ENCODE assay signal across 8 mouse cellular contexts in the genomic region with DNA sequence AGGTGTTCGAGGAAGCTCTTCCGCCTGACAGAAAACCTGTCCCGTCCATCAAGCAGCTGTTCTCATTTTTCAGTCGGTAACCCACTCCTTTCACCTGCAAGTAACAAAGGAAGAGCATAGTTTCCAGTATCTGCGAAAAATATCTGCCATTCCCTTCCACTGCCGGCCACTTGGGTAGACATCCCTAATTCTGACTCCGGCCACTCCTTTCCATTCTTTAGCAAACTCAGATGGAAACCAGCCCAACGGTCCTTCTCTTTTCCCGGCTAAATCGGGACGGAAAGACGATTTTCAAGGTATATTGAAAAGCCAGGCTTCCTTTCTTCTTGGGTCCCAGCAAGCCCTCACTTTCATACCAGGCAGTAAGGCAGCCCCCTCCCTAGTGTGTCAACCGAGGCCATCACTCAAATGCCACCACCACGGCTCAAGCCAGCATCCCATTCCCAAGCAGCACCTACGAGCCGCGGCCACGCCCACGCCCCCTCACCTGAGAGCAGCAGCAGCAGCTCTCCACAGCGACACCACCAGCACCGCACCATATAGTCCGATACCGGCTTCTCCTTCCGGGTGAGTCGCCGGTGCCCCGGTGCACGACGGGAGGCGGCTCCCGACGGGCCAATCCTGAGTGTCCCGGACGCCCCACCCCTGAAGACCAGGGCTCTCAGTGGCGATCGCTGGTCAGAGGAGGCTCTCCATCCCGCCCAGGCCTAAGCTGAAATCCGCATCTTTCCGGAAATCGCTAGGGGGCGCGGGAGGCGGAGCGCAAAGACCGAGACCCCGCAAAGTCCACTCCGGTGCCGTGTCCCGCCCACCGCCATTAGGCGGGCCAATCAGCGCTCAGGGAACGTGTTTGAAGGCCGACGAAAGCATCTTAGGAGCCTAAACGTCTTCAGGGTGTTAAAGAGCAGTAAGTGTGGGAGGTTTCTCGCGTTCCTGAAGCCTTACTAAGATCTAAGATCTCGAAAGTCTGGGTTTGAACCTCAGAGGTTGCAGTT. TPM values are rescaled to one million over a fixed set of nuclear protein-coding genes. Genes with fewer than 3 reads are reported as not detected.
DNase-seq lines count a peak whose midpoint lies in the region; ATAC-seq lines count a peak whose summit lies in the region.

A gene (minus strand): TSS at position 592 of the 995 bp plus-strand sequence.

- peak within 1 kb of the TSS; percentile 88 for H3K4me2 ChIP-seq in hindbrain, embryonic 14.5 days (replicated peaks)

- ATAC-seq in hindbrain, embryonic 14.5 days (ENCODE audit: low FRiP score): peak; percentile 99

- H3K27ac ChIP-seq in hindbrain, embryonic 14.5 days: peak within 1 kb of the TSS; percentile 87

- WGBS in hindbrain, embryonic 14.5 days: 1% methylated on average over 59 of the region's 59 CpGs

- H3K9me3 ChIP-seq in hindbrain, embryonic 14.5 days (ENCODE audit: control insufficient read depth, low read length): no peaks in the 10 kb centered on the region

- no peaks in the 10 kb centered on the region for H3K27me3 ChIP-seq in hindbrain, embryonic 14.5 days (ENCODE audit: control insufficient read depth, insufficient read depth, low read length)

- peaks cover 24% of the 10 kb centered on the region for H3K4me1 ChIP-seq in hindbrain, embryonic 14.5 days (replicated peaks; ENCODE audit: control insufficient read depth, insufficient read depth, low read length)

- peak; percentile 99 for DNase-seq in R1 (ENCODE audit: low read depth, low spot score)
- DNase-seq in cerebellum, postnatal 25 days: peak; percentile 100
- peak; percentile 97 to 99 for DNase-seq in frontal cortex, postnatal 25 days (ENCODE audit: low spot score in 2 of 2)
- DNase-seq in hindbrain, embryonic 14.5 days (ENCODE audit: low spot score): peak; percentile 97
- peak; percentile 99 for DNase-seq in layer of hippocampus, postnatal 36 days
- peak; percentile 100 for DNase-seq in lung, postnatal 36 days
- DNase-seq in retina, postnatal 1 day: peak; percentile 99
- DNase-seq in urinary bladder, adult 18-20 months (ENCODE audit: low spot score in 2 of 2): peak; percentile 98 to 100

- H3K9ac ChIP-seq in hindbrain, embryonic 14.5 days: peak within 1 kb of the TSS; percentile 85

- peaks cover 14% of the 10 kb centered on the region for H3K36me3 ChIP-seq in hindbrain, embryonic 14.5 days (replicated peaks; ENCODE audit: control insufficient read depth, insufficient read depth)

- peak within 1 kb of the TSS; percentile 67 for H3K4me3 ChIP-seq in hindbrain, embryonic 14.5 days (replicated peaks; ENCODE audit: low read length)

RNA-seq across cellular contexts. Expression of the gene that starts here (rescaled TPM):
- polyA plus RNA-seq in hindbrain, embryonic 14.5 days (2014; fragmentation: Nextera tagmentation; extraction: Ambion mirVana): 37.9 and 42.5 TPM in 2 replicates
- 10 to 100 TPM; 51.0 to 54.4 TPM for total RNA-seq in layer of hippocampus, postnatal 36 days (2021)

Comparison
In these comparisons a context has a peak if more than half of its experiments do, and no peak if none do; other contexts are left out.
1. Peak in every context shown above with its lines: DNase-seq, ATAC-seq, H3K4me3 ChIP-seq and H3K27ac ChIP-seq.